Mouse (Mus musculus) central nervous system, embryonic 18 days (tissue): ENCODE results near the gene Astn1. TPM values are rescaled to one million over a fixed set of nuclear protein-coding genes. Genes with fewer than 3 reads are reported as not detected.

ENCODE experiments used
- polyA plus RNA-seq: library from polyadenylated mRNA; depleted of rRNA; stranded (reverse); fragments of >200 nt; gene quantifications from 2 replicates; pipeline ENCODE4 v1.2.3, GENCODE M21; 2012; rRNA removed

Gene Astn1
- 47.4 and 47.9 TPM in 2 replicates for polyA plus RNA-seq

DNA sequence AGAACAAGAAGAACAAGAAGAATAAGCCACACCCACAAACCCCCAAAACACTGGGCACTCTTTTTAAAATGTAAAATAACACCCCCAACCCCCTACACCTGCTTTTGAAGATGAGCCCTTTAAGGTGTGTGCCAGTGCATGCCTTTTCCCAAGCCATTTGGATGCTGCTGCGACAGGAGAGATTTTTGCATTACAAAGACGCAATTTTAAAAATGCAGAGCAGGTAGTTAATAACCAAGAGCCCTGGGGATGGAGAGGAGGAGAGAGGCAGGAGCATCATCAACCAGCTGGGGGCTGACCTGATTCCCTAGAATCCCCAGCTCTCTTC is at the start of gene Astn1:
Gene Astn1, plus strand, starts transcription at position 310 of the 328 bp plus-strand sequence.

DNA sequence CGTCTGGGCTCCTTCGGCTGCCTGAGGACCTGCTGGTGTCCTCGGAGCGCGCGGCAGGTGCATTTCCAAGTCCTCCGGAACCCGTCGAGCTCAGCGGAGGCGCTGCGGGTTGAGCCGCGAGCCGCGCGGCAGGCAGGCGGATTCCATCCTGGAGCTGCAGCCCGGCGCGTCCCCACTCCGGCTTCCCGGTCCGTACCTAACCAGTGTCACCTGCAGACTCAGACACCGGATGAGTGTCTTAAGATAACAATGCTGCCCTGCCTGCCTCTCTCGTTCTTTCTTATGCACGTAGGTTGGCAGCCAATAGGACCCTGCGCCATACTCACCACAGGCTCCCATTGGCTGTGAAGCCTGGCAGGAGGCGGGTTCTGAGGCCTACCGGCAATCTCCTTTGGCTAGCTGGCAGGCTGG is 6.0 kb upstream of the Astn1 start, which contains the start of gene Brinp2:
Gene Brinp2, minus strand, starts transcription at position 276 of the 411 bp plus-strand sequence.

Other genes with a start within 250 kb of the Astn1 start
- gene Brinp2, start 5.9 kb upstream of the Astn1 start, polyA plus RNA-seq, result 35.4 and 38.0 TPM in 2 replicates